Mouse (Mus musculus): ENCODE results near the gene Pstpip1. TPM values are rescaled to one million over a fixed set of nuclear protein-coding genes. Genes with fewer than 3 reads are reported as not detected.

Gene Pstpip1
- polyA plus RNA-seq, 1 experiment, result 34.3 TPM

DNA sequence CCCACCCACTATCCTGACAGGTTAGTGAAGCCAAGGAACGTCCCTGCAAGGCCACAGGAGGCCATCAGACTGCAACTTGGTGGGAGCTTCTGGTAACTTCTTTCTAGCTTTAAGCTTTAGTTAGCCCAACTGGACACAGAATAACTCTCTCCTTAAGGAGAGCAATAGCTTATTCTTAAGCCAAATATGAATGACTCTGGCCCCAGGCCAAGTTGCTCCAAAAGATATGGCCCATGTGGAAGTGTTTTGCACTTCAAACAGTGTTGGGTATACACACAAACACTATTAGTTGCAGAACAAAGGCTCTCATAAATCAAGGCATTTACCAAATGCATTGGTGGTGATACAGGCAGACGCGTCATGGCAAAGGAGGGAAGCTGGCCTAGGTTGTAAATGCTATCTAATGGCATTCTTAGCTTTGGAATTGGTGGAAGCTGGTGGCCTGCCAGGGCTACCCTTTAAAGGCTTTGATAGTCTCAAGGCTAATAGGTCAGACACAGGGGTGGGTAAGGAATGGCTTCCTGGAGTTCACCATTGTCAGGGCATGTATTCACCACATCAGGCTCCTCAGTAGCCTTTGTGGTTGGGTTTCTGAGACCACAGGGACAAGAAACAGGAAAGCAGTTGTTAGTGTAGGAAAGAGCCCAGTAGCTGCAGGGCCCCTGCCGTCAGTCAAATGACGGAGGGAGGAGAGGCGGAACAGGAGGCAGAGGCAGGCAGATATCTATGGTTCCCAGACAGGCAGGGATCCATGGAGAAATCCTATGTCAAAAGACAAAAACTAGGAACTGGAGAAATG, 16.7 kb downstream of the Pstpip1 start:
- DNase-seq (ENCODE audit: low read depth), result no peak

DNA sequence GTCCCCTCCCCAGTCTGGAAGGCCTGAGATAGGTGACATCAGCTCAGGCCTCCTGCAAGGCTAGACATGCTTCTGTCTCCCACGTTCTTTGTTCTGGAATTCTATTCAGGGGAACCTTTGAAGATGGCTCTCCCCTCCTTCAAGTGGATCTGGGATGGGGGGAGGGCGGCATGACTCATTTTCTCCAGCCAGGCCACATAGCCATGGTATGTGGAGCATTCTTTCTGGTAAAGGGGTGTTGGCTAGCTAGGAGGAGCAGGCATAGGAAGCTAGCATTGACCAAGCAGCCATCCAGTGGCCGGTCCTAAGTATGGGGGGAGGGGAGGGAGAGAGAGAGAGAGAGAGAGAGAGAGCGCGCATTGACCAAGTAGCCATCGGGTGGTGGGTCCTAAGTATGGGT, 17.8 kb downstream of the Pstpip1 start:
- no peak for DNase-seq (ENCODE audit: low read depth)

DNA sequence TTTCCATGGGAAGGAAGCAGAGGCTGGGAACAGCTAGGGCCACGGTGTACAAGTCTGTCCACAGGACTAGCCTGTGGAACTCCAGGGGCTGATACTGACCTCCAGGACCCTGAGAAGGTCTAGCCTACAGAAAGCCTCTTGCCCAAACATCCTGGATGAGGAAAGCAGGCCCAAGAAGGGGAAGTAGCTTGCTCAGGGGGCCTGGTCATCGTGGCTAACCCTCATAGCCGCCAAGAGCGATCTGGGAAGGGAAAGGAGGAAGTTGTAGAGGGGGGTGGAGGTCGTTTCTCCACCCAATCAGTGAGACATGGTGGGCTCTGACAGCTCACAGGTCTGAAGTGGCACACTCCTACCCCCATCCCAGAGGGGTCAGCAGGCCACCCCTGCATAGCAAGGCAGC, 18.4 kb downstream of the Pstpip1 start:
- no peak for DNase-seq (ENCODE audit: low read depth)

DNA sequence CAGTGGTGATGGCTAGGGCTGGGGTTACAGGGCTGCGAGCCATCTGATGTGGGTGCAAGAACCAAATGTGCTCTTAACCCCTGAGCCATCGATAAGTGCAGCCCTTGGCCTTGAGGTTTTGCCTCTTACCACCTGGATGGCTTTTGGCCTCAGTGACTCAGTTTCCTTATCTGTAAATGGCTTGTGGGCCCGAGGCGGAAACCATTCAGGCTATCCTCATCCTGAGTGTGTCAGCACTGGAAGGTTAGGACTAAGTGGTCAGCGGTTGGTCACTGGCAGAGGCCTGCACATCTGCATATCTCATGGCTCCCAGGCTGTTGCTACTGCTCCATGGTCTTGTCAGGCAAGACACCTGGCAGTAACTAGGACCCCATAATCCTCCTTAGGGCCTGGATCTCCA, 28.3 kb downstream of the Pstpip1 start:
- no peak for DNase-seq (ENCODE audit: low read depth)

DNA sequence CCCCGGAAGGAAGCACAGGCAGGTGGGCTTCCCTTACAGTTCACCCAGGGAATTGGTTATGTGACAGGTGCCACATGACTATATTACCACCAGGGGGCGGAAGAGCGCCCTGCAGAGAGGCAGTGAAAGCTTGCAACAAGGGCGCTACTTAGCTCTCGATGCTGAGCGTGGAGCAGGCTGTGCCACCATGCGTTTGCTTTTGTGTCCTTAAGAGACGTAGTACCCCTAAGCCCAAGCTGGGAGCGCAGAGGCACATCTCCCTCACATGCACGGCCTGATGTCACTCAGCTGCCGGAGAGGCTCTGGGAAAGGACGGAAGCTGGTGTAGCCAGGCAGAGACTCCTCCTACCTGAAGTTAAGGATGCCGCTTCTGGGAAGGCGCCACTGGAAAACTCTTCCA, 28.8 kb downstream of the Pstpip1 start:
- no peak for DNase-seq (ENCODE audit: low read depth)

DNA sequence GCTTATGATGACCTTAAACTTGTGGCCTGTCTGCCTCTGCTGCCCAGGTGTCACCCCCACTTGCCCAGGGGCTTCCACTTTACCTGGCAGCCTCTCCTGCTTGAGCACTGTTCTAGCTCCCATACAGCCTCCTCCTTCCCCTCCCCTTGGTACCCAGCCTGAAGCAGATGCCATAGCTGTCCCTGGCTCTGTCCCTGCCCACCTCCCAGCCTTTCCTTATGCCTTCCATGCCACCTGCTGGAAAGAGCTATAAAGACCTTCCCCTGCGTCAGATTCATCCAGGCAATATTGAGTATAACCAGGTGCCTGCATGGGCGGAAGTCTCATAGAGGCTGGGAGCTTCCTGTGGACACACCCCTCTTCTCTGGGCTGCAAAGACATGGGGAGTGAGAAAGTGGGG, 29.9 kb downstream of the Pstpip1 start:
- DNase-seq (ENCODE audit: low read depth), result no peak

DNA sequence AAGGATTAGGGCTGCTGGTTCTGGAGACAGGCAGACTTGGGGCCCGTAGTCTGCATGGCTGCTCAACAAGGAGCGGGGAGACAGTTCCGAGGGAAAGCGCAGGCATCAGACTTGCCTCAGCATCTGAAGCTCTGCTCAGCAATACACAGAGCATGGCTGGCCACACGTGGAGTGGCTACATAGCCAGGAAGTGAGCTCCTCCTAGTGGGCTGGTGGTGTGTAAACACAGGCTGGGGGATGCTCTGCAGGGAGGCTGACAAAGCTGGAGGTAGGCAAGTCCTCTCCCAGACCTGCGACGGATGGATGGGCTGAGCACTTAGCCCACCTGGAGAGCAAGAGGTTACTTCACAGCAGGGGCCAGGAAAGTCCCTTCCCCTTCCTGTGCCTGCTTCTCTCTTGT, 31.3 kb downstream of the Pstpip1 start:
- no peak for DNase-seq (ENCODE audit: low read depth)

DNA sequence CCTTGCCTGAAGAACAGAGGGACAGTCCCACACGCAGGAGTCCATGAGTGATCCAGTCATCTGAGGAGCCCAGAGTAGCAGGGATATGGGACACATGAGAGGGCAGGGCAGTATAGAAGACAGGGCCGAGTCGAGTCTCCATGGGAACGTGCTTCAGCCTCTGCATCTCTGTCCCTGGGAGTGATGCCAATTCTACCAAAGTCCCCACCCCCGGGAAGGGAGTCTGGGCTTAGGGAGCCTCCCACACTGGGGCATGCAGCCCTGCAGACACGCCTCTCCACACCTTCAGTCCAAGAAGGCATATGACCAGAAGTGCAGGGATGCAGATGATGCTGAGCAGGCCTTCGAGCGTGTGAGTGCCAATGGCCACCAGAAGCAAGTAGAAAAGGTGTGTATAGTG, 33.2 kb downstream of the Pstpip1 start:
- no peak for DNase-seq (ENCODE audit: low read depth)

DNA sequence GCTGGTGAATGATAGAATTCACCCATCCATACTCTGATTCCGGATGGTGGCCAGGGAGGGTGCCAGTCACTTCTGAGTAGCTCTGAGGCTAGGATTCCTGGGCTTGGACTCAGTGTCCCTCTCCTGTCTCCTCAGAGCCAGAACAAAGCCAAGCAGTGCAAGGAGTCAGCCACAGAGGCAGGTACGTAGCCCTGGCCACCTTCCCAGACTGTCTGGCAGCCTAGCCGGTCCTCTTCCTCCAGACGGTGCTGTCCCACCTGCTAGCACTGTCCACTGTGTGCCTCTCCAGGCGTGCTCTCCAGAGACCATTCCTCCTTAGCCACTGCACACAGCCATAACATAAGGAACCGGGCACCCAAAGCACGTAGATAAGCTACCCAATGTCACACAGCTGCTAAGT, 33.9 kb downstream of the Pstpip1 start:
- DNase-seq (ENCODE audit: low read depth), result no peak

DNA sequence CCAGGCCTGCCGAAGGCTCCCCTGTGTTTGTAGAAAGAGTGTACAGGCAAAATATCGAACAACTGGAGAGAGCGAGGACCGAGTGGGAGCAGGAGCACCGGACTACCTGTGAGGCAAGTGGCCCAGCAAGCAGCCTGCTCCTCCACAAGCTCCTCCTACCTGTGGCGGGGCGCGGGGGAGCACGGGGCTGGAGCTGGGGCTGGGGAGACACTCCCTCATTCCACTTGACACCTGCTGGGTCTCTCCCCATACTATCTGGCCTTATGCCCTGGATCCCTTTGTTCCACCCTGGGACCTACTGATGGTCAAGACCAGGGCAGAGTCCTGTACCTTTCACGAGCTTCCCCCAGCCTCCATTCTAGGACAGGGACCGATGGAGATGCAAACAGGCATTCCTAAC, 34.8 kb downstream of the Pstpip1 start:
- DNase-seq (ENCODE audit: low read depth), result no peak

DNA sequence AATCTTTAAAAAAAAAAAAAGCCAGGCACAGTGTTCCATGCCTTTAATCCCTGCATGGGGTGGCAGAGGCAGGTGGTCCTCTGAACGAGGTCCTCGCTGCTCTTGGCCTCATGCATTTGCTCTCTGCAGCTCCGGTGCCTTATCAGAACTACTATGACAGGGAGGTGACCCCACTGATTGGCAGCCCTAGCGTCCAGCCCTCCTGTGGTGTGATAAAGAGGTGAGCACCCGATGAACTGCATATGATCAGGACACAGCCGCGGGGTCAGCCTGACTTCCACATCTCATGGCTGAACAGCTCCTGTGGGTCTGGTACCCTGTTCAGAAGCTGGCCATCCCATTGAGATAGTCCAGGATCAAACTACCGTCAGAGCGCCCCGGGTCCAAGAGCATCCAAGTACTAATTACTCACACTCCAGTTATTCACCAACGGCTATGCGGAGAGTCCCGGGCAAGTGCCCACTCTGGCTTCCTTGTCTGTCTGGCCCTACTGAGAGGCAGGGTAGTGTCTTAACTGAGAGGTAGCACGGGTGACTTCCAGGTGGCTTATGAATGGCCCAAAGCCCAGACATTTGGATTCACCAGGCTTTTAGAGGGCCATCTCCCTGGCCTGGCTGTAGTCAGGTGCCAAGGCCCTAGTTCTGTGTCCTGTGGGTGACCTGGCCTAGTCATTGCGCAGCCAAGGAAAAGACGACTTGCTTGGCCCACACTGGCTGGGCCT, 36.9 kb downstream of the Pstpip1 start:
- no peak for DNase-seq (ENCODE audit: low read depth)

DNA sequence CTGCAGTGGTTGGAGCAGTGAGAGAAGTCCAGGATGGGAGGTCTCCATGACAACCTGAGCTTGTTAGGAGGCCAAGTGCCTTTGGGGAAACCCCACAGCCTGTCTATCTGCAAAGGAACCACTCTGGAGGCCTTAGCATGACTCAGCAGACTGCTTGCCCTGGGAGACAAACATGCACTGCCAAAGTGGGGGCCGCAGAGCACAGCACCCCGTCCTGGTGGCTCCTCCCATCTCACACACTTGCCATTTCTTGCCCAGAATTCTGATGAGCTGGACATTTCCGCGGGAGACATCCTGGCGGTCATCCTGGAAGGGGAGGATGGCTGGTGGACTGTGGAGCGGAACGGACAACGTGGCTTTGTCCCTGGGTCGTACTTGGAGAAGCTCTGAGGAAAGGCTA, 38.6 kb downstream of the Pstpip1 start:
- no peak for DNase-seq (ENCODE audit: low read depth)

DNA sequence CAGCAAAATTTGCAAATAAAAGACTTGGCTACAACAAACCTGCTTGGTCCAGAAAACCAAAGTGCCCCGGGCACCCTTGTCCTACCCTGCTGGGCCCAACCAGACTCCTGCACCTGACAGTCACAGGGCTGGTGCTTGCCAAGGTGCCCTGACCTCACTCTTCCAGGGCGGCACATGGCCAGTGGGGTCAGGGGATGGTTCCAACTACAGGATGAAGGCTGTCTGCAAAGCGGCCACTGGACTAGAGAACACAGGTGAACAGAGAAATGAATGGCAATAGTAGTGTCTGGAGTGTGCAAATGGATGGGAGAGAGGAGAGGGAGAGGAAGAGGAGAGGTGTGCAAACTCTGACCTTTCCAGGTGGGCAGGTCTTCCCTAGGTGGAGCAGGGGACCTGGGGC, 40.2 kb downstream of the Pstpip1 start:
- no peak for DNase-seq (ENCODE audit: low read depth)

DNA sequence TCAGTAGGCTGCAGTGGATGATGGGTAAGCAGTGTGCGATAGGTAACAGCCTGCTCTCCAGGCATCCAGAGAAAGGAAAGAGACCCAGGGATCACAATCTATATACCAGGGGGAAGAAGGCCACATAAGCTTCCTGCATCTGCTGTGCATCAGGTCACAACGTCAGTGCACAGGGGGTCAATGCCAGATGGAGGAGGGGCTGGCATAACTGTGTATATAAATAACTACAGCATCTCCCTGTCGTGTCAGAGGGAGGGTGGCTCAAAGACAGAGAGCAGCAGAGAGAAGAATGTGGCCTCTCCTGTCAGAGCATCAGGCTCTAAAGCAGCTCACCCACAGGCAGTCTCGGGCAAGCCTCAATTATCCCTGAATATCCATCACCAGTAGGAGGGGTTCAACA, 40.8 kb downstream of the Pstpip1 start:
- DNase-seq (ENCODE audit: low read depth), result no peak

DNA sequence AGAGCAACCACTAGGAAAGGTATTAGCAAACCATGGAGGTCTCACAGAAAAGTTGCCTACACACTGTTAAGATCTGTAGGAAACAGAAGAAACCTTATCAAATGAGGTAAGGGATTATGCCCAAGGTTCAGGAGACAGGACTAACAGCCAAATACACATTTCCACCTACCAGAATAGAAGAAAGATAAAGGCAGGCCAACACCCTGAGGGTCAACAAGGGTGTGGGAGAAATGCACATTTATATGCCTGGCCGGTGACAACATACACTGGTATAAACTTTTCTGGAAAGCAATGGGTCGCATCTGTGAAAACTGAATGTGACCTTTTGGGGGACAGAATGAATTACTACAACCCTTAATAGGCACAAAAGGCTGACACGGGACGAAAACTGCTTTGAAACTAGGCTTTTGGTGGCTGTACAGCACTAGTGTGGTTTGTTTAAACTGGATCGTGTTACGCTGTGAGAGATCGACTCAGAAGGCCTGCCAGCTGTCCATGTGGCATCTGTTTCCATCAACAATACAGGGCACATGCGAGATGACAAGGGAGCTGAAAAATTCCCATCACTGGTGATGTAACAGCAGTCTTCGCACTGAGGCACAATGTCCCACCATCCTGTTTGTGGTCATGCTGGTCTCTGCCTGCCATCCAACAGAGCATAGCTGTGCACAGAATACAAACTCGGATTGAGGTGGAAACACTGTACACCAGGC, 42.2 kb downstream of the Pstpip1 start:
- DNase-seq (ENCODE audit: low read depth), result no peak

DNA sequence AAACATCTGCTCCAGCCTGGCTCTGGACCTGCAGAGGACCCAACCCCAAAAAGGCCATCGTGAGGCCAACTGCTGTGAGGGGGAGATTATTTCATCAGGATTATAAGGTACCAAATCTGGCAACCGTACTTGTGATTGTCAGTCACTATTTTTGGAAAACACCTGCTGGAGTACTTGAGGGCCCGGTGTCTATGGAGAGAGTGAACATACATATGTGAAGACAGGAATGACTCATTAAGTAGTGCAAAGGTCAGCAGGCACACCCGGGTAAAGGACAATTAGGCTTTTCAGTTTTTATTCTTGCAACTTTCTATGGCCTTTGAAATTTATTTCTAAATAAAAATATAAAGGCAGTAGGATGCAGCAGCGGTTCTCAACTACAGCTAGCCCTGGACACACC, 44.2 kb downstream of the Pstpip1 start:
- no peak for DNase-seq (ENCODE audit: low read depth)

DNA sequence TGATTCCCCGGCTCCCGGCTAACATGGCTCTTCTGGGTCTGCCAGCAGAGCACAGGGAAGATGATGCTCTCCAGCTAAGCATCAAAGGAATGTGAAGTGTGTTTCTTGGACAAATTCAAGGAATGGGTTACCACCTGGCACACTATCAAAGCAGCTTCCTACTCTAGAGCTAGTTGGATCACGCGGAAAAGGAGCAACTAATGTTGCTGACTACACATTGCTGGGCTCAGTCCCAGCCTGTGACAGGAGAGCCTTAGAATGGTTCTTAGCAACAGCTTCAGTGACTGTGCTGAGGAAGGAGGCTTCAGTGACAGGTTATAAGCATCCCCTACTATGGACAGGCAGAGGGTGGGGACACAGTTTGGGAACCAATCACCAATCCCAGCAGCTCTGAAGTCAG, 44.9 kb downstream of the Pstpip1 start:
- DNase-seq (ENCODE audit: low read depth), result no peak

DNA sequence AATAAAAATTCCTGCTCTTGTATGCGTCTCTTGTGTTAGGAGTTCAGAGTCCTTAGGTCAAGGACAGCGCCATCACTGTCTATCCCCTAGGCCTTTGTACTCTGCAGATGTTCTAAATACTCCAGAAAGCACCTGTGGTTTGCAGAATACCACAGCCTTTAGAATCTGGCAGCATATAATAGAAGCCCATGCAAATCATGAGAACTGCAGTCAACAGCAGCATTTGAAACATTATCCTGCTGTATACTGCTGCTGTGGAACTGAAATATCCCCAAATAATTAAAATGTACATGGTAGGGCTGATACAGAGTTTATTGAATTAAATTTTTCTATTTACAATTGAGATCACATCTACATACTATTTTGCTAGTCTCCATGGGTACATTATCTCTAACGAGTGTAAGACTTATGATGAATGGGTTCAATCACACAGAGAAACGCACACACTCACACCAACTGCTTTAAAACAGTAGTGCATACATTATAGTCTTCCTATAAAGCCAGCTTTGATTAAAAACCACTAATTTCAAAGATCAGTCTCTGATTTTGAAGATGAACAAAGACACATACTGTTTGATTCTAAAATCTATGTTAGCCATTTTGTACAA, 45.9 kb downstream of the Pstpip1 start:
- DNase-seq (ENCODE audit: low read depth), result no peak

DNA sequence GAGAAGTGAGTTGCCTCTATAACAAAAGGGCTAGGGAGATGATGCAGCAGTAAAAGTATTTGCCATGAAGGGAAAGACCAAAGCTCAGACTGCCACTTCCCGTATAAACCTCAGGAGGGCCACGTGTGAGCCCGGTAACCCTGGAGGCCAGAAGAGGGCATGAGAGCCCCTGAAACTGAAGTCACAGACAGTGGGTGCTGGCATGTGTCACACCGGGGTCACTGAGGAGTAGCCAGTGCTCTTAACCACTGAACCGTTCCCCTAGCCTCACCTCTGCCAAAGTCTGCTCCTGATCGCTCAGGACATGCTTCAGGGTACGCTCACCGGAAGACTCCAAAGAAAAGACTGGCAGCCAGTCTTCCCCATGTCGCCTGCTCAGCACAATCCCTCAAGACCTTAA, 52.0 kb downstream of the Pstpip1 start:
- DNase-seq (ENCODE audit: low read depth), result no peak

DNA sequence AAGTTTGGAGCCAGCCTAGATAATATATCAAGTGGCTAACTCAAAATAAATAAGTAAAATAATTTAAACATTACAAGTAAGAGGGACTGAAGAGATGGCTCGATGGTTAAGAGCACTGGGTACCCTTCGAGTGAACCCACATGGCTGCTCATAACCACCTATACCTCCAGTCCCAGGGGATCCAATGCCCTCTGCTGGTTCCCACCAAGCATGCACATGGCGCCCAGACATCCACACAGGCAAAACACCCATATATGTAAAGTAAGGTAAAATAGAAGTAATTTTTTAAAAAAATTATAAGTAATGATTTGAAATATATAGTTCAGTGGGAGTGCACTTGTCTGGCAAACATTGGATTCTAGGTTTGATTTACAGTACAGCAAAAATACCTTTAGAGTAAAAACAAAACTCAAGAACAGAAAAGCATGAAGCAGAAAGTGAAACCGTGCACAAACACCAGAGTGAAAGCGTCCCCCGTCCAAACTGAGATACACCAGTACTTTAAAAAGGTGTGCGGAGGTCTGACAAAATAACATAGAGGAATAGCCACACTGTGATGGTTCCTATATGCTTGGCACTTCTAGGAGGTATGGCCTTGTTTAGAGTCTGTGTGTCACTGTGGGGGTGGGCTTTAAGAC, 54.7 kb downstream of the Pstpip1 start:
- DNase-seq (ENCODE audit: low read depth), result no peak

DNA sequence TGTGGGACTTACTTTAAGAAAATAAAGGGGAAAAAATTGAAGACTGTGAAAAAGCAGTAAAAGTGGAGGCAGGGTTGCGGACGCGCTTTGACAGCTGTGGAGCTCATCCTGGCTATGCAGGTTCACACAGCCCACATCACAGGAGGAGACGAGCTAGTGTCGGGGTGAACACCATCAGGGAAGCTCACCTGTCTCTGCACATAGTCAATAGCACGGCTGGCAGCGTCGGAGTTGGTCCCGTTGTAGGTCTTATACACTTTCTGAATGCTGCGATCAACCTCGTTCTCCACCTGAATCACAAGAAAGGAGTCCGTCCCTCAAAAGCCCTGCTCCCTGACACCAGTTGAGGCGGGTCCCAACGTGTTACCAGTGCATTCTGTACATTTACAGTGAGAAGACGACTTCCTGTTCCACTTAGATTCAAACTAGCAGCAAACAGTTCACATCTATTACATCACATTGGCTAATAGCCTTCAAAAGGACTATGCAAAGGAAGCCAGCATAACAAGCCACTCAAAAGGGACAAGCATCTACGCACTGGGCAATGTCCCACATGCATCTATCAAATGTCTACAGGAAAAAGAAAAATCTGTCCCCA, 56.7 kb downstream of the Pstpip1 start:
- no peak for DNase-seq (ENCODE audit: low read depth)
